ENCODE assay signal across 21 mouse cellular contexts in the genomic region with DNA sequence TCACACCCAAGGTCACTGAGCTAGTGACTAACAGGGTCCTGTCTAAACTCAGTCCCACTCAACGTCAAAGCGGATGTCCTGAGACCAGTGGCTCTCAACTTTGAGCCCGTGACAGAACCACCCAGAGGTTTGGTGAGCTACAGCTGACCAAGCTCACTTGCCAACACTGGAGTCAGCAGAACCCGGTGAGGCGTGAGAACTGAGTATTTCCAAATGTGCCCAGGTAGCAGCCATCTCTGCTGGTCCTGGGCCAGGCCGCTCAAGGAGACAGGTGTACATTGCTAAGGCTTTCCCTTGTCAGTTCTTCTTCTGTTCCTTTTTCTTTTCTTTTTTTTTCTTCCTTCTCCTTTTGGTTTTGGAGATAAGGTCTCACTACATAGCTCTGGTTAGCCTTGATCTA.
DNase-seq lines count a peak whose midpoint lies in the region; ATAC-seq lines count a peak whose summit lies in the region.
"Had no signal": no experiment of that assay in that cellular context is flagged by ENCODE, and none has a peak within 500 bp of the region (broad histone marks: within the 10 kb centered on the region; RNA-seq: fewer than 3 reads in every experiment).

No protein-coding gene starts in this region.

- H3K27me3 ChIP-seq in kidney, embryonic 14.5 days (ENCODE audit: control insufficient read depth, insufficient read depth, low read length) = no peaks in the 10 kb centered on the region
- no peaks in the 10 kb centered on the region for H3K27me3 ChIP-seq in kidney, embryonic 15.5 days
- H3K27me3 ChIP-seq: embryonic facial prominence, embryonic 12.5 days; embryonic facial prominence, embryonic 15.5 days; hindbrain, embryonic 12.5 days; hindbrain, embryonic 15.5 days had no signal

- ATAC-seq in kidney, embryonic 14.5 days (ENCODE audit: low FRiP score, low TSS enrichment) = no peak
- ATAC-seq in kidney, embryonic 15.5 days (replicated peaks; ENCODE audit: low FRiP score) = no peak
- ATAC-seq: forebrain, embryonic 14.5 days; forebrain, postnatal 0 days had no signal

- no peak overlapping the region for H3K4me3 ChIP-seq in kidney, embryonic 14.5 days (ENCODE audit: low read length)
- H3K4me3 ChIP-seq in kidney, embryonic 15.5 days (replicated peaks) = no peak overlapping the region
- H3K4me3 ChIP-seq: embryonic facial prominence, embryonic 12.5 days; embryonic facial prominence, embryonic 15.5 days; gastrocnemius, adult 2 months; hindbrain, embryonic 12.5 days; hindbrain, embryonic 15.5 days had no signal

- no peaks in the 10 kb centered on the region for H3K36me3 ChIP-seq in kidney, embryonic 14.5 days (ENCODE audit: control insufficient read depth, insufficient read depth, low read length)
- H3K36me3 ChIP-seq in kidney, embryonic 15.5 days = no peaks in the 10 kb centered on the region
- H3K36me3 ChIP-seq: embryonic facial prominence, embryonic 12.5 days; embryonic facial prominence, embryonic 15.5 days; hindbrain, embryonic 12.5 days; hindbrain, embryonic 15.5 days had no signal

- H3K27ac ChIP-seq in kidney, embryonic 14.5 days (ENCODE audit: low read depth, low read length) = no peak overlapping the region
- H3K27ac ChIP-seq in kidney, embryonic 15.5 days = no peak overlapping the region
- H3K27ac ChIP-seq: embryonic facial prominence, embryonic 12.5 days; embryonic facial prominence, embryonic 15.5 days; gastrocnemius, adult 2 months; hindbrain, embryonic 12.5 days; hindbrain, embryonic 15.5 days had no signal

- H3K9me3 ChIP-seq in kidney, embryonic 14.5 days (ENCODE audit: control insufficient read depth, low read length) = no peaks in the 10 kb centered on the region
- no peaks in the 10 kb centered on the region for H3K9me3 ChIP-seq in kidney, embryonic 15.5 days (replicated peaks)
- H3K9me3 ChIP-seq: embryonic facial prominence, embryonic 12.5 days; embryonic facial prominence, embryonic 15.5 days; hindbrain, embryonic 12.5 days; hindbrain, embryonic 15.5 days had no signal

- no peak overlapping the region for H3K9ac ChIP-seq in kidney, embryonic 14.5 days (ENCODE audit: low read depth, low read length)
- no peak overlapping the region for H3K9ac ChIP-seq in kidney, embryonic 15.5 days
- H3K9ac ChIP-seq: embryonic facial prominence, embryonic 12.5 days; embryonic facial prominence, embryonic 15.5 days; forebrain, postnatal 0 days; hindbrain, embryonic 12.5 days; hindbrain, embryonic 15.5 days had no signal

- 80% methylated on average over 6 of the region's 6 CpGs for WGBS in kidney, embryonic 14.5 days
- WGBS in kidney, embryonic 15.5 days = 83% methylated on average over 6 of the region's 6 CpGs

- no peak overlapping the region for H3K4me2 ChIP-seq in kidney, embryonic 14.5 days (replicated peaks; ENCODE audit: low read depth, low read length)
- no peak overlapping the region for H3K4me2 ChIP-seq in kidney, embryonic 15.5 days
- H3K4me2 ChIP-seq: embryonic facial prominence, embryonic 12.5 days; embryonic facial prominence, embryonic 15.5 days; heart, embryonic 11.5 days; hindbrain, embryonic 12.5 days; hindbrain, embryonic 15.5 days had no signal

- H3K4me1 ChIP-seq in kidney, embryonic 14.5 days (ENCODE audit: control insufficient read depth, insufficient read depth, low read length) = no peaks in the 10 kb centered on the region
- 0 out of 2 replicates have a peak, but pooled peaks cover 2% of the 10 kb centered on the region for H3K4me1 ChIP-seq in kidney, embryonic 15.5 days
- H3K4me1 ChIP-seq: hindbrain, embryonic 15.5 days had no signal

- peak; percentile 48 for DNase-seq in kidney, adult 11 months
- peak; percentile 27 to 63 for DNase-seq in kidney, adult 8-10 months
- DNase-seq in kidney, postnatal 36 days = peak; percentile 45 to 74
- DNase-seq in T-cell, adult 2 months (ENCODE audit: low spot score) = no peak
- DNase-seq: adrenal gland, postnatal 10 days; adrenal gland, postnatal 36 days; cerebellum, adult 18-20 months; cerebellum, adult 9-10 months; cerebellum, postnatal 14 days; forebrain, postnatal 0 days; gastrocnemius, adult 2 months; gastrocnemius, postnatal 14 days; heart, adult 11 months had no signal
